Mouse (Mus musculus) ovary, postnatal 36 days (tissue): Measurements from ENCODE around the gene Nxph2.

Experiments
- DNase-seq: peaks from one replicate; pipeline ENCODE4 v3.0.0; 2022; ENCODE audit warnings: low spot score, mixed read lengths

The Nxph2 gene

GRCm38 (mm10) chr2:23320746-23321585, at the start of gene Nxph2:
Nxph2 (plus strand) TSS chr2:23321246.
- DNase-seq: peak; percentile 6

DNA sequence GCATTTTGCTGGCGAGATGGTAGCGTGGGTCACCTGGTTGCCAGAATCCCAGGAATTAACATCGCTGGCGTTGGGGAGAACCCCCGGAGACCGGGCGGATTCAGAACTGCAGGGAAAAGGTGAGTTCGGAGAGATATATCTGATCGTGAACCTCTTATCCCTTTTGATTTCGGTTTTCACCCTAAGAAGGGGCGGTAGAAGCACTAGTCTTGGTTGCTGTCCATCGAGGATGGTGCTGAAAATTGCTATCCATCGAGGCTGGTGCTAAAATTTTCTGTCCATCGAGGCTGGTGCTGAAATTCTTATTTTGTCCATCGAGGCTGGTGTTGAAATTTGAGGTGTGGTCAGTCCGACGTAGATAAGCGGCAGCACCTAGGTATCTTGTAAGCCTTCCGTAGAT, 30.1 kb upstream of the Nxph2 start:
- DNase-seq: peak; percentile 37

DNA sequence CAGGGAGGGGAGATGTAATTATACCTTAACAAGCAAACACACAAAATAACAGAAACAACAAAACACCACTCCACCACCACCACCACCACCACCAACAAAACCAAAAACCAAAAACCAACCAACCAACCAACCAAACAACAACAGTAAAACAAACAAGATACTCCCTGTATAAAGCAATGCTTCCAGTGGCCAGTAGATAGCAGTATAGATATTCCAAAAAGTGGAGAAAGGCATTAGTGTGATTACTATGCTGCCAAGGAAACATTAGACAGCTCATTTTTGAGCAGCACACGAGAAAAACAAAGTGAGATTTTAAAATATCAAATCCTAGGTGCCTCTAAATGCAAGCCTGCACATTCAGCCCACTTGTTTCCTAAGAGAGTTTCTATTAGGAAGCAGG, 6.2 kb upstream of the Nxph2 start:
- no peak for DNase-seq
